ENCODE assay signal across 23 mouse cellular contexts in the genomic region with DNA sequence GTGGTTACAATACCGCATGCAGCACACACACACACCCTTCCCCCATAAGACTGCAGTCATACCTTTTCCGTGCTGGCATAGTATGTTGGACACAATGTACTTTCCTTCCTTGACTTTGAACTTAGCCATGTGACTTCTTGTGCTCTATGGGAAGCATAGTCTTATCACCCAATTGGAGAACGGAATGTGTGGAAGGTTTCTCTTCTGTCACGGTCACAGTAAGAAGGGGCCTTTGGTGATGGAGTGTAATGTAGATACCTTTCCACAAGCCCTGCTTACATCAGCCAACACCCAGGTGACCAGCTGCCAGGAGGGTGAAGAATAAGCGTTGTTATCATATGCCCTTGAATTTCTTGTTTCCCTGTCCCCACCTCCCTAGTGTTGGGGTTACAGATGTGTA.
DNase-seq lines count a peak whose midpoint lies in the region; ATAC-seq lines count a peak whose summit lies in the region.
"Had no signal": no experiment of that assay in that cellular context is flagged by ENCODE, and none has a peak within 500 bp of the region (broad histone marks: within the 10 kb centered on the region; RNA-seq: fewer than 3 reads in every experiment).

No protein-coding gene starts in this region.

- H3K27me3 ChIP-seq in heart, embryonic 11.5 days (ENCODE audit: control insufficient read depth, insufficient read depth, low read length) = no peaks in the 10 kb centered on the region
- no peaks in the 10 kb centered on the region for H3K27me3 ChIP-seq in heart, embryonic 15.5 days
- no peaks in the 10 kb centered on the region for H3K27me3 ChIP-seq in intestine, embryonic 16.5 days (replicated peaks; ENCODE audit: control insufficient read depth, insufficient read depth, low read length)
- no peaks in the 10 kb centered on the region for H3K27me3 ChIP-seq in intestine, embryonic 15.5 days (replicated peaks)
- H3K27me3 ChIP-seq: embryonic facial prominence, embryonic 15.5 days; hindbrain, embryonic 12.5 days; kidney, embryonic 15.5 days had no signal

- H3K4me3 ChIP-seq in heart, embryonic 11.5 days (ENCODE audit: low read depth, low read length) = no peak overlapping the region
- no peak overlapping the region for H3K4me3 ChIP-seq in heart, embryonic 15.5 days
- H3K4me3 ChIP-seq in intestine, embryonic 16.5 days (ENCODE audit: low read length) = no peak overlapping the region
- H3K4me3 ChIP-seq in intestine, embryonic 15.5 days (replicated peaks) = no peak overlapping the region
- H3K4me3 ChIP-seq: embryonic facial prominence, embryonic 15.5 days; erythroblast, embryonic 14.5 days; forebrain, embryonic 10.5 days; gastrocnemius, adult 2 months; hindbrain, embryonic 12.5 days; kidney, embryonic 15.5 days had no signal

- intact Hi-C loops in heart, postnatal 36 days (cut with DNase I) = no loop called here

- 0 out of 2 replicates have a peak, but pooled peaks cover 5% of the 10 kb centered on the region for H3K4me1 ChIP-seq in heart, embryonic 11.5 days (ENCODE audit: control insufficient read depth, insufficient read depth, low read length)
- H3K4me1 ChIP-seq in heart, embryonic 15.5 days (replicated peaks) = peaks cover 14% of the 10 kb centered on the region
- no peaks in the 10 kb centered on the region for H3K4me1 ChIP-seq in intestine, embryonic 16.5 days (ENCODE audit: control insufficient read depth, insufficient read depth, low read length)
- no peaks in the 10 kb centered on the region for H3K4me1 ChIP-seq in intestine, embryonic 15.5 days (replicated peaks)
- H3K4me1 ChIP-seq: embryonic facial prominence, embryonic 15.5 days; forebrain, embryonic 10.5 days; hindbrain, embryonic 12.5 days; kidney, embryonic 15.5 days had no signal

- 52% methylated on average over 5 of the region's 5 CpGs for WGBS in heart, embryonic 11.5 days (ENCODE audit: insufficient replicate concordance)
- whole genome bisulfite sequencing in heart, embryonic 15.5 days = 49% methylated on average over 5 of the region's 5 CpGs
- 89% methylated on average over 5 of the region's 5 CpGs for WGBS in intestine, embryonic 16.5 days
- WGBS in intestine, embryonic 15.5 days = 92% methylated on average over 5 of the region's 5 CpGs

- H3K4me2 ChIP-seq in heart, embryonic 11.5 days = no peak overlapping the region
- no peak overlapping the region for H3K4me2 ChIP-seq in heart, embryonic 15.5 days
- no peak overlapping the region for H3K4me2 ChIP-seq in intestine, embryonic 16.5 days (ENCODE audit: low read depth, low read length)
- no peak overlapping the region for H3K4me2 ChIP-seq in intestine, embryonic 15.5 days (replicated peaks)
- H3K4me2 ChIP-seq: embryonic facial prominence, embryonic 15.5 days; hindbrain, embryonic 12.5 days; kidney, embryonic 15.5 days had no signal

- H3K9me3 ChIP-seq in heart, embryonic 11.5 days (replicated peaks; ENCODE audit: control insufficient read depth, low read length) = no peaks in the 10 kb centered on the region
- H3K9me3 ChIP-seq in heart, embryonic 15.5 days (replicated peaks) = no peaks in the 10 kb centered on the region
- no peaks in the 10 kb centered on the region for H3K9me3 ChIP-seq in intestine, embryonic 16.5 days (ENCODE audit: control insufficient read depth, low read length)
- H3K9me3 ChIP-seq in intestine, embryonic 15.5 days = no peaks in the 10 kb centered on the region
- H3K9me3 ChIP-seq: embryonic facial prominence, embryonic 15.5 days; forebrain, embryonic 10.5 days; hindbrain, embryonic 12.5 days; kidney, embryonic 15.5 days had no signal

- H3K36me3 ChIP-seq in heart, embryonic 11.5 days (ENCODE audit: control insufficient read depth, insufficient read depth, low read length) = no peaks in the 10 kb centered on the region
- H3K36me3 ChIP-seq in heart, embryonic 15.5 days = no peaks in the 10 kb centered on the region
- no peaks in the 10 kb centered on the region for H3K36me3 ChIP-seq in intestine, embryonic 16.5 days (ENCODE audit: control insufficient read depth, insufficient read depth, low read length)
- no peaks in the 10 kb centered on the region for H3K36me3 ChIP-seq in intestine, embryonic 15.5 days
- H3K36me3 ChIP-seq: embryonic facial prominence, embryonic 15.5 days; forebrain, embryonic 10.5 days; hindbrain, embryonic 12.5 days; kidney, embryonic 15.5 days had no signal

- no peak overlapping the region for H3K9ac ChIP-seq in heart, embryonic 11.5 days (ENCODE audit: low read depth, low read length)
- H3K9ac ChIP-seq in heart, embryonic 15.5 days = no peak overlapping the region
- H3K9ac ChIP-seq in intestine, embryonic 16.5 days (ENCODE audit: low read depth, low read length) = no peak overlapping the region
- H3K9ac ChIP-seq in intestine, embryonic 15.5 days = no peak overlapping the region
- H3K9ac ChIP-seq: embryonic facial prominence, embryonic 15.5 days; hindbrain, embryonic 12.5 days; kidney, embryonic 15.5 days had no signal

- no peak overlapping the region for H3K27ac ChIP-seq in heart, embryonic 11.5 days (ENCODE audit: low read depth, low read length)
- 0 out of 2 replicates have a peak overlapping the region, but pooled peaks have one; percentile 47 for H3K27ac ChIP-seq in heart, embryonic 15.5 days
- H3K27ac ChIP-seq in intestine, embryonic 16.5 days (ENCODE audit: low read length) = no peak overlapping the region
- no peak overlapping the region for H3K27ac ChIP-seq in intestine, embryonic 15.5 days
- H3K27ac ChIP-seq: embryonic facial prominence, embryonic 15.5 days; forebrain, embryonic 10.5 days; gastrocnemius, adult 2 months; hindbrain, embryonic 12.5 days; kidney, embryonic 15.5 days had no signal

- peak; percentile 73 for ATAC-seq in heart, embryonic 11.5 days (replicated peaks; ENCODE audit: insufficient number of reproducible peaks, low FRiP score, low TSS enrichment)
- ATAC-seq in heart, embryonic 15.5 days (replicated peaks; ENCODE audit: insufficient number of reproducible peaks, insufficient read depth, low FRiP score, low read depth) = peak; percentile 92
- ATAC-seq in intestine, embryonic 16.5 days = 0 out of 2 replicates have a peak, but pooled peaks have one; percentile 52
- ATAC-seq in intestine, embryonic 15.5 days = no peak
- no peak for ATAC-seq in activated CD4-positive, CD25-positive, alpha-beta regulatory T cell, adult 4 months
- ATAC-seq: forebrain, embryonic 14.5 days; hindbrain, embryonic 16.5 days; inflammation-experienced regulatory T-cells, adult 6 months had no signal

- DNase-seq in heart, adult 18-20 months = no peak
- DNase-seq in heart, postnatal 36 days = no peak
- DNase-seq: adrenal gland, adult 8-10 months; adrenal gland, postnatal 36 days; cerebellum, adult 2 months; cerebellum, postnatal 10 days; embryo, embryonic 11 days; gastrocnemius, adult 2 months; gastrocnemius, postnatal 25 days; kidney, adult 2 months had no signal

Comparison
In these comparisons a context has a peak if more than half of its experiments do, and no peak if none do; other contexts are left out.
1. ATAC-seq: peak in heart, embryonic 11.5 days (single experiment), heart, embryonic 15.5 days (single experiment) and intestine, embryonic 16.5 days (single experiment); none in intestine, embryonic 15.5 days (single experiment) and activated CD4-positive, CD25-positive, alpha-beta regulatory T cell, adult 4 months (single experiment).